Mouse (Mus musculus): ENCODE results near the gene Syt7.
A peak's percentile ranks its signal among the peaks of the same experiment; 100 is the strongest.

Syt7 gene

DNA sequence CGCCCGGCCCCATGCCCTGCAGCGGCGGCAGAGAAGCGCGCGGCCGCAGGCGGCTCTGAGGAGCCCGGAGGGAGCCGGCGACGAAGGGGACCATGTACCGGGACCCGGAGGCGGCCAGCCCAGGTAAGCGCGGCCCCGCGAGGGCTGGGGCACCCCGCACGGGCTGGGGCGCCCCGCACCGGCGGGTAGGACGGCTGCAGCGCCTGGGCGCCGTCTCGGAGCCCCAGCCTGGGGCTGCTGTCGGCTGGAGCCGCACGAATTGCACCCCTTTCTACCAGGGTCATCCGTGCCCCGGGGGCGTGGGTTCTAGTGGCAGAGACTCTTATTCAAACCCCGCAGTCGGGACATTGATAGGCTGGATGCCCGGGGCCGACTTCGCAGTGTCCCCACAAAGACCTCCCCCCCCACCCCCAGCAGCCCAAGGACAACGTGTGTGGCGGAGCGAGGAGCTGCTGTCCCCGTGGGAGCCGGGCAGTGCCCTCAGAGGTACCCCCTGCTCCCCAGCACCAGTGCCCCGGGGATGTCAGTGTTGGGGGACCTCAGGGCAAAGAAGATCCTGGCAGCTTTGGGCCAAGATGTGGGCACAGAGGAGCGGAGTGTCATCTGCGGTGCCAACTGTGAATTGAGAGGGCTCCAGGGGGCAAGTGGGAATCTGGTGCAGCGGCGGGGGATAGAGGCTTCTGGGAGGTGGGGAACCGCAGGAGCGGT, 655 bp downstream of the Syt7 start:
- DNase-seq = no peak

DNA sequence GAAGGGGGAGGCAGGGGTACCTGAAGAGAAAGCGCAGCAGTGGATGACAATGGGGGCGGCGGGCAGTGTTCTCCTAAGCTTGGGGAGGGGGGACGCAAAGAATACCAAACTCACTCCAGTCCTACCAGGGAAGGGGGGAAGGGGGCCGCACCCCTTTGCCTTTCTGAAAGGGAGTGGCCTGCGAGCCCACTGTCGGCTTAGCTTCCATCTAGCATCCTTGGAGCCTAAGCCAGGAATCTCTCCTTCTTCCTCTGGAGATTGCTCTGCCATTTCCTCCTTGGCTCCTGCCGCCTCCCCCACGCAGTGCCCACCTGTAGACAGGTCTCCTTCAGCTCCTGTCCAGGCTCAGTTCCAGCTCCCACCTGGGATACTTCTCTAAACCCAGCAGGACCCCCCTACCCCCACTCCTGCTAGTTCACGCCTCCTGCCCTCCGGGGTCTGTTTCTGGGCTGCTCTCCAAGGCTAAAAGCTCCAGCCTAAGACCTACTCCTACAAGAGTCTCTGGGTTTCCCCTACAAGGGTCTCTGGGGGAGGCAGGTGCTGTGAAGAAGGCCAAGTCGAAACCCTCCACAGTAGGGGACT, 1.3 kb downstream of the Syt7 start:
- no peak for DNase-seq

DNA sequence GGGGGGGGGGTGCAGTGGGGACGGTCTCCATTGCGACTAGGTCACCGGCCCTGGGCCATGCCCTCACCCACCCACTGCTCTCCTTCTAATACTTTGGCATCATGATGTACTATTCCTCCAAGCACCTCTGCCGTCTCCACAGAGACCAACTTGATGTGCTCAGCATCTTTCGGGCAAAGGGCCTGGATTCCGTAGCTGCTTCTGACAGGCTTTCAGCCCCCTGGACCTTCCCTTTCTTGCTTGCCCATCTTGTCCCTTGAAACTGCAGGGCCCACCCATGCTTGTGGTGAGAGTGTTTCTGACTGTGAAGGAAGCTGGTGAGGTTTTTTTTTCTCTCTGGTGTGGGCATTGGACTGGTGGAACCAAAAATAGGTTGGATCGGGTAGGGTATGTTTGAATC, 2.1 kb downstream of the Syt7 start:
- DNase-seq = no peak

DNA sequence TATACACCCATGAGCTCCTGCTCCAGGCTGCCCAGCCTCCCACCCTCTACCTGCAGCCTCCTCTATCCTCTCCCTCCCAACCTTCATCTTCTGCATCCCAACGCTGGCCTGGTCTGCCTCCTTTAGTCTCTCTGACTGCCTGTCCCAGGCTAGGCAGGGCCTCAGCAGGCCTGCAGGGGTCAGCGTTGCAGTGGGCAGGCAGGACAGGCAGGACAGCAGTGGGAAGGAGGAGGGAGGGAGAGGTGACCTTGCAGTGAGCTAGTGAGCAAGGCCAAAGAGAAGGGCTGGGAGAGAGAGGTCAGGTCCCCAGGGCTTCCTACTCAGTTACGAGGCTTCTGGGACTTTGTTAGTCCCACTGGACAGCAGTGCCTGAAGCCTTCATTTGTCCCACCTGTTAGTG, 3.1 kb downstream of the Syt7 start:
- peak; percentile 36 to 56 for DNase-seq

DNA sequence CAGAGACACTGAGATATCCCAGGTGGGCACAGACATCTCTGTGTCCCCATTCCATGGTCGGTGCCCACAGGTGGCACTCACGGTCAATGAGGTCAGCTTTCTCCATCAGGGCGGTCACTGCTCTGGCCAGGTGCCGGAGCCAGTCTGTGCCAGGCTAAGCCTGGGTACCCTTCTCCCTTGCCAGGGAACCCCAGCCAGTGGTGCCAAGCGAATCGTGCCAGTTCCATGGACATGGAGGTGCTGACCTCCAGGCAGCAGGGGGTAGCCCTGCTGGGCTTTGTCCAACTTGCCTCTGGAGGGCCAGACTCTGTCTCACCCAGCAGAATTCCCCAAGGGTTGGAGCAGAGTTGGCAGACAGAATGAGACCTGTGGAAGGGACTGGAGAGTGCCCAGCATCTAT, 4.6 kb downstream of the Syt7 start:
- DNase-seq = peak; percentile 28 to 40

DNA sequence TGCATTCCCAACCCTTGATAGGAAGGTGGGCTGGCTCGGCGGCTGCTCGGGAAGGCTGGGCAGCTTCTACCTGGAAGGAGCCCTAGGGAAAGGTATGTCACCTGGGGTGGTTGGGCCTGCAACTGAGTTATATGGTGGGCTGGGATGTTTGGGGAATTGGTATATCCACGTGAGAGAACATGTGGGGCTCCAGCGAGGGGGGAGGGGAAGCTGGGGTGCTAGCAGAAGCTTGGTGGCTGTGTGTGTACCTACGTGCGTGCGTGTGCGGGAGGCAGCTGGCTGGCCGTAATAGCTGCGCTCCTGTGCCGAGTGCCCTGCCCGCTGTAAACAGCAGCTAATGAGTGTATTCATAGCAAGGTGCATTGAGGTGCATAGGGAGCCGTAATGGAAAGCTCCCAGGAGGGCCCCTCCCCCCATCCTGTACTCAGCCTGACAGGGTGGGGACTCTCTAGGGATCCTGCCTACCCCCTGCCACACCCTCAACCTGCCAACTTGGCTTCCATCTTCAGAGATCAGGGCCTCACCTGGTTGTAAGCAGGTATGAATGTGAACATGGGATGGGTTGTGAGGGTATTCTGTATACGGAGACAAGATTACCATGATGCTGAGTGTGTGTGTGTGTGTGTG, 5.1 kb downstream of the Syt7 start:
- no peak for DNase-seq

DNA sequence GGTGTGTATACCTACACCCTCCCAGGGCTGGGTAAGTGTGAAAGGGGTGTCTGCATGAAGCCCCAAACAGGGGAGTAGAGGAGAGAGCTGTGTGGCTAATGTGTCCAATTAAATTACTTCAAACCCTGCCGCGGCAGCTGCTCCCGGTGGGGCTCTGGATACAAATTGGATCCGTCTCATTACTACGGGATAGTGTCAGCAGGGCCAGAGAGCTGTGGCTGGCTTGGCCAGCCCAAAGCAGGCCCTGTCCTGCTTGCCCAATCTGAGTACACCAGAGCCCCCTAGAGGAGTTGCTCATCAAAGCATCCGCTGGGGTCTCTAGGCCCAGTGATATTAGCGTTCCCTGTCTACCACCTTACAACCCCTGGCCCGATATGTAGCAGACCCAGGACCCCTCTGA, 6.3 kb downstream of the Syt7 start:
- DNase-seq = no peak

DNA sequence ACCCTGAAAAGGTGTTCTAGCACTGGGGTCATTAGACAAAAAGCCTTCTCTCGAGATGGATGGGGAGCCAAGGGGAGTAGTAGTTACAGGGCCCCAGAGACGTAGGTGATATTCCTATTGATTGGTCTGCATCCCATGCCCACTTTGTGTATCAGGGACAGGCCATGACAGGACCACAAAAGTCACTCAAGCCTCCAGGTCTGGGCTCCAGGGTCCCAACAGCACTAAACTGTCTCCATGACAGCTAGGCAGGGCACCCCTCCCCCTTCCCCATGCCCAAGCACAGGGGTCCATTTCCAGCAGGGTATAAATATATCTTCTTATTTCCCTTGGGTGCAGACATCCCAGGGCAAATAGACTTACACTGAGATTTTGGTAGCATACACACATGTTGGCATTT, 8.1 kb downstream of the Syt7 start:
- DNase-seq = no peak

DNA sequence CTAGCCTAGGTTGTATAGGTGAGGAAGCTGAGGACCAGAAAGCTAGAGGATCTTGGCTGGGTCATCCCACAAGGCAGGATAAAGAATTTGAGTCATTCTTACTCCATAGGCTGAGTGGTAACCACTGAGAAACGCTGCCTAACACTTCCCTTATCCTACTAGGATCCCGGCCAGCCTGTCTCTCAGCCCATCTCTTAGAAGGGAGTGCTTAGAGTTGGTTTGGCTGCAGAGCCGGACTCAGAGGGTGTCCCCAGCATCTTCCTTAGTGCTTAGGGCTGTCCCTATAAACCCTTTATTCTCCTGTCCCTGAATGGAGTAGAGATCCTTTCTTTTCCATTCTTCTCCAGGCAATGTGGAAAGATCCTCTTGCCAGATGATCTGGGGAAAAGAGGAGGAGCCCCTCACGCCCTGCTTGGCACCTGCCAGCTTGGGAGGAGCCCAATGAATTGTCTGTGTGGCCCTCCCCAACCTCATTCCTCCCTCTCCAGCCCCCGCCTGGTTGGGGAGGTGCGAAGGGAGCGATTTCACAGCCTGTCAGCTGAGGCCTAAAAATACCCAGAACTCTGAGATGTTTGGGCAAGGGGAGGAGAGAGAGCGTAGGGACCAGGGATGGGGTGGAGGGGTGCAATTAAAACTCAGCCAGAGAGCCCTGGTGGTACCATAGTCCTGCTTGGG, 8.7 kb downstream of the Syt7 start:
- no peak for DNase-seq

DNA sequence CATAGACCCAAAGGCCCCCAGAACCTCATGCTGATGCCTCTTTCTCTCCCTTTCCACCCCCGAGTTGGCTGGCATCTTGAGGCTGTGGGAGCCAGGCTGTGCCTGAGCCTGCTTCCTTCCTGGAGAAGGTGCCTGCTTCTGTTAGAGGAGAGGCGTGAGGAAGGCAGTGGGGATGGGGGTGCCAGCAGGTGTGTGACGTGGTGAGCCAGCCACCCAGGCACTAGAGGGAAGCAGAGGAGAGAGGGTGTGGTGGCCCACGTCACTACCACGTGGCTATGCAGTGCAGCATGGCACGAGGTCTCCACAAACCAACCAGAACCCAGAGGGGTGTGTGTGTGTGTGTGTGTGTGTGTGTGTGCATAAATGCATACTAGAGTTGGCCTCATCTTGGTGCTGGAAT, 9.4 kb downstream of the Syt7 start:
- DNase-seq = no peak

DNA sequence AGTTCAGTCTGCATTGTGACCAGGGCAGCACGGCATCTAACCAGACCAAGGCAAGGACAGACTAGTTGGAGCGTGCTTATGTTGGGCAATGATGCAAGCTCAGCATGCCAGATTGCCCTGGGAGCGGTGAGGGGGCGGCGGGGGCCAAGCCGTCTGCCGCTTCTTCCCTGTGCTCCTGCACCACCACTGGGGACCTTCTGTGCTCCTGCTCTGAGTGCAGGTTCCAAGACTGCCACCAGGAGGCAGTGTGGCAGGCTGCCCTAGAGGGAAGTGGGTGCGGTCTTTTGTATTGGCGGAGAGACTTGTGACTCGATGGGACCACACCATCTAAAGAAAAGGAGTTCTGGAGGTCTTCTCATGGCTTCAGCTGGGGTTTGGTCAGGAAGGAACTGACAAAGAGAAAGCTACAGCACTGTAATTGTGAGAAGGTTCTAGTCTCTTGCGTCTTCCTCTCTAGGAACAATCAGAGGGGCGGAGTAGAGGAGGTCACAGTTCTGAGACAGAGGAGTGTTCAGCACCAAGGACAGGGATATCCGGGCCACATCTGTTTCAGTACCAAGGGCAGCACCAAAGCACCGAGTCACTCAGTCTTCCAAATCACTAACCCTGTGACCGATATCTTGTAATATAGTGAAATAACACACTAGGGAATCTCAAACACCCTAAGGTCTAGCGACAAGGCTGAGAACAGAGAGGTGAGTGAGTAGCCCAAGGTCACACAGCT, 14.0 kb downstream of the Syt7 start:
- peak; percentile 31 to 67 for DNase-seq

DNA sequence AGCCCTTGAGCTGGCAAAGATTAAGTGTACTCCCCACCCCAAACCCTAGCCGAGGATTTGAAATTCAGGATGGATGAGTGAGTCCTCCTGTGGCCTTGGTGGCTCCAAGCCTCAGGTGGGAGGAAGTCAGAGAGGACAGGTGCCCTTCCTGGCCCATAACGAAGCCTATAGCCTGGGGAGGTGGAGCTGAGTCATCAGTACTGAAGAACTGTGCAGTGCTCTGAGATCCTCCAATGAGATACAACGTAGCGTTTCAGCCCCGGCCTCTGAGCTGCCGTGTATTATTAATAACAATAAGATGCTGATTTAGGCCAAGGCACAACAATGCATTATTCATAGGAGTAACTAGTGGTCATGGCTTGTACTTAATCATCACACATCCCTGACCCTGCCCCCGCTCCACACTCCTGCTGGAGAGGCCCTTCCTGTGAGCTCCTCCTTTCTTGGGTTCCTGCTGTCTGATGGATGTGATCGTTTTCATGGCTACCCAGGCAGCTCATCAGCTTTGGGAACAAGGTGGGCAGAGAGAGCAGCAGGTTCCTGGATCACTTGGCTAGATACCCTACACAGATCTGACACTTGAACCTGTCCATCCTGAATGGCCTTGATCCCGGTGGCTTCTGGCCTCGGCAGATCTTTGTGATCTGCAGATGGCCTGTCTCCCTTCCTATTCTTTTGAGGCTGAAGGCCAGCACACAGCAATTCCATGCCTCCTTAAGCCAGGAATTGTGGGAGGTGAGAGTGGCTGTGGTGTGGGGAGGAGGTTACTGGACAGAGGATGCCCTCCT, 14.9 kb downstream of the Syt7 start:
- no peak for DNase-seq

DNA sequence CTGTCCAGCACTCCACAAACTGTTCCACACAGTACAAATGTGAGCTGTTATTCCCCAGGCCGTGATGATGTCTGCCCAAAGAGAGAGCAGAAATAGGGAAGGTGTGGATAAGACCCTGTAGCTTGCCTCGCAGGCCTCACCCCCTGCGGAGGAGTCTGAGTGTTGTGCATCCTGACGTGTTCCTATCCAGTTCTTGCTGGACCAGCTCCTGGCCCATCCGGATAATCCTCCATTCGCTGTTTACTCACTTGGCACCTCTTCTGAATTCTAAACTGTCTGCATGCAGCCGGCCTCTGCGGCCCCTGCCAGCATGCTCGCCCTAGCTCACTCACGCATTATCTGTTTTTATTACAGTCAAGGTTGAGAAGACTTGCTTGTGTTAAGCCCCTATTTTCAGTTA, 15.5 kb downstream of the Syt7 start:
- no peak for DNase-seq

DNA sequence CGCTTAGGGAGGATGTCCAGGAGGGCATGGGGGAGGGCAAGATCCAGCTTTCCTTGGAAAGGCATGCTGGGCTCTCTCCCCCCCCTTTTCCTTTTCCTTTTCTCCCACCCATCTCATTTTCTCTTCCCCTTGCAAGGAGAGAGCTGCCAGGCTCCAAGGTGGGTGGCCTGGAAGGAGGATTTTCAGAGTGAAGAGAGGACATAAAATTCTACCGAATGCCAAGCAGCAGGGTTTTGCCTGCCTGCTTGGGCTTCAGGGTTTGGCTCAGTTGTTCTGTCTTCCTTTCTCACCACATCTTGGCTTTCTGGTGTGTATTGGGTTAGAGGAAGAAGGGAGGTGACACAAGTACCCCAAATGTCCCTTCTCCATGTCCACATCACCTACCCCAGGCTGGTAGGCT, 16.0 kb downstream of the Syt7 start:
- DNase-seq = no peak

DNA sequence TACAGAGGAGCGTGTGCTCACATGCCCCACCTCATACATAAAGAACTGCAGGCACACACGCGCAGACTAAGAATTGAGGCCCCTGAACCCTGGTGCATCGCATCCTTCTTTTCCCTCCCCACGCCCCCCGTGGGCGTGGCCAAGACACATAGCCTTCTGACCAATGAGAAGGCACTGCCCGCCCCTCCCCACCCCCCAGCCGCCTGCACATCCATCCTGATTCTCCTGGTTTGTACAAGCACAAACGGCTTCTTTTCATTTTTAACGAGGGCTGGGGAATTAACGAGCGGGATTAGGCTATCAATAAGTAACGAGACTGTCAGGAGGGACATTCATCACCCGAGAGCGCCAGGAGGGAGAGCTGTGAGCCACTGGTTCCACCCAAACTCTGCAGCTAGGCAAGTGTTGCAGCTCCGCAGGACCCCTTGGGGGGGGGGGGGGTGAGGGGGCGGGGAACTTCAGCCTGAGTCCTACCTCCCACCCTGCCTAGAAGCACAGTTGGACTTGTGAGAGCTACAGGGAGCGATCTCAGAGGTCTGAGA, 24.9 kb downstream of the Syt7 start:
- peak in 1 of 2 experiments; percentile 48 for DNase-seq

DNA sequence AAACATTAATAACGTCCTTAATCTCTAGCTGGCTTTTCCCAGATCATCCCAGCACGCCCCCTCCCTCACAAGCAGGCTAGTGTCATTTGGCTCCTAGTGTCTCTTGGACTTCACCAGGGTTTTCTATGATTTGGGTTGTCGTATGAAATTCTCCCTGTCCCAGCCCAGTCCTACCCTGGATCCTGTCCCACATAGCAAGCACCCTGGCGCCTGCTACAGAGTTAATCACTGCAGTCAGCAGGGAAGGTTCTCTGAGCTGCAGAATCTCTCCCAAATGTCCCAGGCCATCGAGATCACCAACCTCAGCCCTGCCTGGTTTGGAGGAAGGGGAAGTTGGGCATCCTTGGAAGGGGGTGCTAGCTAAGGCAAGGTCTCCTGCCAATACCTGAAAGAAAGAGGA, 26.6 kb downstream of the Syt7 start:
- no peak for DNase-seq

DNA sequence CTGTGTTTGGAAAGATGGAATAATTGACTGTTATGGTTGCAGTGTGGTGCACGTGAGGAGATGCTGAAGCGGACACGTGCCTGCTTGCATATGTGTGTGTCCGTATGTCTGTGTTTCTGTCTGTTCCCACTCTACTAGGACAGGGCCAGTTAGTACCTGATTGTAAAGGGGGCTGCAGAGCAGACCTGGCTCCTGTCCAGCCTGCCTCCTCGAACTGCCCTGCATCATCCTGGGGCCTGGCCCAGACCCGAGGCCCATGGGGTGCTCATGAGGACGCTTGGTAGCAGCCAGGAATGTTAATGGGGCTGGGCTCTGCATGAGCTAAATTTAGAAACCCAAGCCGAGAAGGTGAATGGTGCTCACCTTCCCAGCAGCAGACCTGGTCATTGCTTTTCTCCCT, 28.0 kb downstream of the Syt7 start:
- DNase-seq = peak; percentile 46 to 65

DNA sequence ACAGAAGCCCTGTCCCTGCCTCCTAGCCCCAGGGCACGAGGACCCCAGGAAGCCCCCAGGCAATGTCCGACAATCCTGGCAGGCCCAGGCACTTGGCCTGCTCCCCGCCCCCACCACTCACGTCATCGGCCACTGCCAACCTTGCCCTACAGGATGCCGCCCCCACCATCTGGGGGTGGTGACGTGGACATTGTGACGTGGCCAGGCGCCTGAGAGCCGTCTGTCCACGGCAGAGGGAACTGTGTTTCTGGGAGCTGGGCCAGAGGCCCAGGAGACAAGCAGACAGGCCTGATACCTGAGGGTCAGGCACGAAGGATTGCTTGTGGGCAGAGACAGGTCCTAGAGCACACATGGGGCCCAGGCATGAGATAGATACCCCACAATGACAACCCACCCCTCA, 28.5 kb downstream of the Syt7 start:
- DNase-seq = peak; percentile 27 to 32

DNA sequence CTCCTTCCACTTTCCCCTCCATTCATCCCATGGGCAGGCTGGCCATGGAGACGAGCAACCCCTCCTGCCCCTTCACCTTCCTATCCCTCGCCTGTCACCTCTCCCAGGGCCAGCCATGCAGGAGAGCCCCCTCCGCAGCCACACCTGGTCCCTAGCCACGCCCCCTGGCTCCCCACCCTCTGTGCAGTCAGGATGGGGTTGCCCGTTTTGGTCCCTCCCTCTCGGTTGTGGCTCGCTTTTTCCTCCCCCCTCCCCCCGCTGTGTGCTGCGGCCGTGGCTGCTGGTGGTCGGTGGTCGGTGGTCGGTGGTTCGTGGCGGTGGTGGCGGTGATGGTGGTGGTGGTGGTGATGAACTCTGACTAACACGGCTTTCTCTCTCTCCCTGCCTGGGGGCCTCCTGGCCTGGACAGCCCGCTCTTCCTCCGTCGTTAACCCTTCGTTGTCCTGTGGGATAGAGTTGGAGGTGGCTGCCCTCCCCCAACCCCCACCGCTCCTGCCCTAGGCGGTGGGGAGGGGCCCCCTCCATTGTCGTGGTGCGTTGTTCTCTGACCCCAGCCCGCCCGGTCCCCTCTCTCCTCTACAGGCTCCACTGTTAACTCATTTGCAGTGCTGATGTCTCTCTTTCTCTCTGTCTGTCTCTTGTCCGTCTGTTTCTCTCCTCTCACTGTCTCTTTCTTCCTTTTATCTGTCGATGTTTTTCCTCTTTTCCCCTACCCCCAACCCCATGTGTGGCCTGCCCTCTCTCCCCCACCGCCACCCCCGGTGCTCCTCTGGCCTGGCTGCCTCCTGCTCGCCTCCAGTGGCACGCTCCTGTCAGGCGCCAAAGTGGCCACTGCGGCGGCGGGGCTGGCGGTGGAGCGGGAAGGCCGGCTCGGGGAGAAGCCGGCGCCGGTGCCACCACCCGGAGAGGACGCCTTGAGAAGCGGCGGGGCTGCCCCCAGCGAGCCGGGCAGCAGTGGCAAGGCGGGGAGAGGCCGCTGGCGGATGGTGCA, 33.4 kb downstream of the Syt7 start:
- no peak for DNase-seq

DNA sequence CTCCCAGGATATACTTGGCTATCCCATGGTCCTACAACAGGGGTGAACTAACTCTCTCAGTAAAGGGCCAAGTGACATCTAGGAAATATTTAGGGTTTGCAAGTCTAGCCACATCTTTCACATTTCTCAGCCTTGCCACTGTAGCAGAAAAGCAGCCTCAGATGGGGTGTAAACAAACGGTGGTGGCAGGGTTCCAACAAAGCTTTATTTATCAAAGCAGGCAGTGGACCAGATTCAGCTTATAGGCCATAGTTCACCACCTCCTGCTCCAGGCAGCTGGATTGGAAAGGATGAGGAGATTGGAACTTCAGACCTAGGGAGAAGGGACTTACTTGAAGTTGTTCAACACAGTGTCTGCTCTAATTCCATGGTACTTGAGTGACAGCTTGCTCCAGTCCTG, 35.9 kb downstream of the Syt7 start:
- no peak for DNase-seq
